Mouse (Mus musculus): ENCODE measurements around the gene Hdac11. TPM values are rescaled to one million over a fixed set of nuclear protein-coding genes. Genes with fewer than 3 reads are reported as not detected.

Gene Hdac11
- total RNA-seq, 2 experiments from 2014 or later, result 0.37 to 0.80 TPM

- peak; percentile 86 for ATAC-seq (ENCODE audit: poor library complexity, severe bottlenecking)
These were observed 8.7 kb downstream of the Hdac11 start for GRCm38 (mm10) chr6:91165210-91165609.

- no peak for ATAC-seq (ENCODE audit: poor library complexity, severe bottlenecking)
These were observed 11.4 kb downstream of the Hdac11 start for GRCm38 (mm10) chr6:91167828-91168227.

- ATAC-seq (ENCODE audit: poor library complexity, severe bottlenecking), result no peak
These were observed 12.7 kb downstream of the Hdac11 start for GRCm38 (mm10) chr6:91169129-91169528.

GRCm38 (mm10) chr6:91171396-91171895 lies 15.0 kb downstream of the Hdac11 start:
- no peak for ATAC-seq (ENCODE audit: poor library complexity, severe bottlenecking)

- no peak for ATAC-seq (ENCODE audit: poor library complexity, severe bottlenecking)
These were observed 15.9 kb downstream of the Hdac11 start for GRCm38 (mm10) chr6:91172381-91172780.

GRCm38 (mm10) chr6:91173221-91173880 lies 16.9 kb downstream of the Hdac11 start:
- ATAC-seq (ENCODE audit: poor library complexity, severe bottlenecking), result peak; percentile 38; the same call in 1 of the 2 replicates

- ATAC-seq (ENCODE audit: poor library complexity, severe bottlenecking), result no peak
These were observed 17.7 kb downstream of the Hdac11 start for GRCm38 (mm10) chr6:91174211-91174610.

- ATAC-seq (ENCODE audit: poor library complexity, severe bottlenecking), result no peak
These were observed 24.3 kb downstream of the Hdac11 start for GRCm38 (mm10) chr6:91180767-91181171.

GRCm38 (mm10) chr6:91181320-91181719 lies 24.9 kb downstream of the Hdac11 start:
- no peak for ATAC-seq (ENCODE audit: poor library complexity, severe bottlenecking)

GRCm38 (mm10) chr6:91182075-91182490 lies 25.6 kb downstream of the Hdac11 start:
- no peak for ATAC-seq (ENCODE audit: poor library complexity, severe bottlenecking)

- ATAC-seq (ENCODE audit: poor library complexity, severe bottlenecking), result no peak
These were observed 26.6 kb downstream of the Hdac11 start for GRCm38 (mm10) chr6:91183041-91183440.

GRCm38 (mm10) chr6:91183980-91184379 lies 27.5 kb downstream of the Hdac11 start:
- ATAC-seq (ENCODE audit: poor library complexity, severe bottlenecking), result no peak

GRCm38 (mm10) chr6:91184776-91185175 lies 28.3 kb downstream of the Hdac11 start:
- no peak for ATAC-seq (ENCODE audit: poor library complexity, severe bottlenecking)

- no peak for ATAC-seq (ENCODE audit: poor library complexity, severe bottlenecking)
These were observed 29.0 kb downstream of the Hdac11 start for GRCm38 (mm10) chr6:91185502-91185901.

GRCm38 (mm10) chr6:91186161-91186931 lies 29.9 kb downstream of the Hdac11 start:
- peak; percentile 71 for ATAC-seq (ENCODE audit: poor library complexity, severe bottlenecking)

- no peak for ATAC-seq (ENCODE audit: poor library complexity, severe bottlenecking)
These were observed 30.5 kb downstream of the Hdac11 start for GRCm38 (mm10) chr6:91186934-91187333.

- ATAC-seq (ENCODE audit: poor library complexity, severe bottlenecking), result no peak
These were observed 31.4 kb downstream of the Hdac11 start for GRCm38 (mm10) chr6:91187871-91188270.

- ATAC-seq (ENCODE audit: poor library complexity, severe bottlenecking), result no peak
These were observed 33.5 kb downstream of the Hdac11 start for GRCm38 (mm10) chr6:91189971-91190370.

- ATAC-seq (ENCODE audit: poor library complexity, severe bottlenecking), result no peak
These were observed 35.0 kb downstream of the Hdac11 start for GRCm38 (mm10) chr6:91191465-91191864.

GRCm38 (mm10) chr6:91192421-91192820 lies 36.0 kb downstream of the Hdac11 start:
- no peak for ATAC-seq (ENCODE audit: poor library complexity, severe bottlenecking)

GRCm38 (mm10) chr6:91192851-91193545 lies 36.5 kb downstream of the Hdac11 start:
- no peak for ATAC-seq (ENCODE audit: poor library complexity, severe bottlenecking)
